Mouse (Mus musculus) liver, embryonic 12.5 days (tissue): ENCODE data around the gene Chil1. TPM values are rescaled to one million over a fixed set of nuclear protein-coding genes. Genes with fewer than 3 reads are reported as not detected.

Experiments
- ATAC-seq: fragments of 200-750 bp; cut with Nextera tagmentation; 2 replicates; pipeline ENCODE4 v1.8.0; 2017; ENCODE audit warnings: moderate number of reproducible peaks, mild to moderate bottlenecking, moderate library complexity
- H3K27ac ChIP-seq: fragments of 300-500 bp; sonication (generic); 2 replicates; pipeline ENCODE4 v1.5.1; 2016; ENCODE audit warnings: mild to moderate bottlenecking
- H3K27me3 ChIP-seq: fragments of 300-500 bp; sonication (generic); replicated peaks from 2 replicates; pipeline ENCODE4 v1.6.1; 2016; ENCODE audit warnings: mild to moderate bottlenecking, moderate library complexity
- H3K36me3 ChIP-seq: fragments of 300-500 bp; sonication (generic); 2 replicates; pipeline ENCODE4 v1.6.1; 2016; ENCODE audit warnings: mild to moderate bottlenecking, moderate library complexity
- H3K4me1 ChIP-seq: fragments of 300-500 bp; sonication (generic); 2 replicates; pipeline ENCODE4 v1.6.1; 2016
- H3K4me2 ChIP-seq: fragments of 300-500 bp; sonication (generic); 2 replicates; pipeline ENCODE4 v1.6.1; 2016; ENCODE audit warnings: mild to moderate bottlenecking, moderate library complexity
- H3K4me3 ChIP-seq: fragments of 300-500 bp; sonication (generic); 2 replicates; pipeline ENCODE4 v1.5.1; 2016; ENCODE audit warnings: mild to moderate bottlenecking, moderate library complexity
- H3K9ac ChIP-seq: fragments of 300-500 bp; sonication (generic); 2 replicates; pipeline ENCODE4 v1.6.1; 2016; ENCODE audit warnings: mild to moderate bottlenecking, moderate library complexity
- H3K9me3 ChIP-seq: fragments of 300-500 bp; sonication (generic); replicated peaks from 2 replicates; pipeline ENCODE4 v1.6.1; 2016; ENCODE audit warnings: mild to moderate bottlenecking, moderate library complexity
- WGBS: fragments of 180-500 bp; shearing (Covaris S2); methylation state at CpG from one replicate; pipeline ENCODE4 v1.1.7; 2016; ENCODE audit not compliant: insufficient replicate concordance; 5-methylcytosine and 5-hydroxymethylcytosine counted together
- polyA plus RNA-seq: library from polyadenylated mRNA; unstranded; fragments of >200 nt; fragmentation: Nextera tagmentation; extraction: Ambion mirVana; gene quantifications from 2 replicates; pipeline ENCODE4 v1.2.1, GENCODE M21; 2016

Gene Chil1
- polyA plus RNA-seq, 1 experiment from 2014 or later: 1.5 TPM

DNA sequence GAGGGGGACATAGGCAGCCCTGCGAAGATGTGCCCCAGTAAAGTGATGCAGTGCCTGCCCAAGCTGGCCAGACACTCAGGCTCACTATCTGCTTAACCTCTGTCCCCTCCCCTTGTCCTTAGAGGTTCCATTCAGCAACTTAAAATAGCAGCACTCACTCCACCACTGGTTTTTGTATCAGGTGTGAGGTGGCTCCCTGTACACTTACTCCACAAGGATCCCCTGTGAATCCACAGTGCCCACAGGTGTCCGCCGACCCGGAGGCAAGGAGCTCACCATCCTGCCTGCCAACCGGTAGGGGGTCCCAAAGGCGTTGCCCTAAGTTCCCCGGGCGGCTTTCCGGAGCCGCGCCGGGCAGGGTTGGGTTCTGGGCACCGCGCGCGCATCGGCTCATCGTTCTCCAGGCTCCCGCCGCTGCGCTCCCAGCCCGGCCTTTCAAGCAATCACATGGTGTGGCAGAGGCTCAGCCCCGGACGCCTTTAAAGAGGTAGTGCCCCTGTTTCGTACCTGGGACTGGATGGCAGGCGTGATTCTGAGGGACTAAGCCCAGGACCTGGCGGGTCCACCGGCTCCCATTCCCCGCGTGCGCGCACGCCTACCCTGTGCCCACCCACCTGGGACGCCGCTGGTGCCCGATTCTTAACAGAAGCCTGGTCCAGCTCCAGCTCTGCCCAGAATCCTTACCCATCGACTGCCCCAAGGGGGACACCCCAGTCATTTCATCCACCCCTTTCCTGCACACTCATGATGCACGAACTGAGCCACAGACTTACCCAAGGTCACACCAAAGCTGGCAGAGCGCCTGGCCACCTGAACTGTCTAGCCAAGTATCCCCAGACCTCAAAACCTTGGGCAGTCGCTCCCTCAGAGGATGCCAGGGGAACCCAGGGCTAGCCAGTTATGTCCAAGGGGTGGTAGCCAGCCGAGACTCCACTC is 52.7 kb downstream of the Chil1 start:
- Histone ChIP-seq H3K4me1 (peaks cover 19% of the 10 kb centered on the region; the same call in 1 of the 2 replicates), H3K36me3 (no peaks in the 10 kb centered on the region), H3K4me3 (peak overlapping the region; percentile 32), H3K27me3 (peaks cover 78% of the 10 kb centered on the region), H3K4me2 (peak overlapping the region; percentile 58), H3K9ac (no peak overlapping the region), H3K27ac (no peak overlapping the region), H3K9me3 (no peaks in the 10 kb centered on the region)
- ATAC-seq: no peak
- 3% methylated on average over 41 of the region's 41 CpGs for WGBS

GRCm38 (mm10) chr1:134235391-134235921 is 53.5 kb downstream of the Chil1 start, which contains the start of gene Adora1:
Gene Adora1, minus strand, starts transcription at chr1:134235431.
- Histone ChIP-seq H3K9ac (no peak within 1 kb of the TSS), H3K4me3 (peak within 1 kb of the TSS; percentile 32), H3K27ac (no peak within 1 kb of the TSS), H3K27me3 (peaks cover 80% of the 10 kb centered on the region), H3K4me2 (peak within 1 kb of the TSS; percentile 58), H3K9me3 (no peaks in the 10 kb centered on the region), H3K36me3 (no peaks in the 10 kb centered on the region), H3K4me1 (peaks cover 19% of the 10 kb centered on the region; the same call in 1 of the 2 replicates)
- no peak for ATAC-seq
- WGBS: 2% methylated on average over 32 of the region's 37 CpGs

DNA sequence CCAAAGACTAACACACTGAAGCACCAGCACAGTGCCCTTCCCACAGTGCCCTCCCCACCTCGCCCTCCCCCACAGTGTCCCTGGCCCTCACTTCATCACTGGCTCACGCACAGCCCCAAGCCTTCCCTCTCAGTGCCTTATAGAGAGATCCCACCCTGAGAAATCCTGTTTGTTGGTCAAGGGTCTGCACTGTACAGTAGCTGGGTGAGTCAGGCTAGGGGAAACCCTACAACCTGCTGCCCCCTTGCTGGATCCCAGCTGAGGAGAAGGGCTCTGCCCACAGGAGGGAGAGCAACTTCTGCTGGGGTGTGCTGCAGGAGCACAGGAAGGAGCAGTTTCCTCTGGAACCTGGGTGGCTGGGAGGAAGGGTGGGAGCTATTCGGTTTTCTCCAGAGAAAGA is 54.2 kb downstream of the Chil1 start:
- Histone ChIP-seq H3K36me3 (no peaks in the 10 kb centered on the region), H3K4me2 (no peak overlapping the region), H3K4me3 (no peak overlapping the region), H3K4me1 (peaks cover 19% of the 10 kb centered on the region; the same call in 1 of the 2 replicates), H3K9ac (no peak overlapping the region), H3K9me3 (no peaks in the 10 kb centered on the region), H3K27me3 (peaks cover 85% of the 10 kb centered on the region), H3K27ac (no peak overlapping the region)
- WGBS: 12% methylated on average over 3 of the region's 3 CpGs
- no peak for ATAC-seq

DNA sequence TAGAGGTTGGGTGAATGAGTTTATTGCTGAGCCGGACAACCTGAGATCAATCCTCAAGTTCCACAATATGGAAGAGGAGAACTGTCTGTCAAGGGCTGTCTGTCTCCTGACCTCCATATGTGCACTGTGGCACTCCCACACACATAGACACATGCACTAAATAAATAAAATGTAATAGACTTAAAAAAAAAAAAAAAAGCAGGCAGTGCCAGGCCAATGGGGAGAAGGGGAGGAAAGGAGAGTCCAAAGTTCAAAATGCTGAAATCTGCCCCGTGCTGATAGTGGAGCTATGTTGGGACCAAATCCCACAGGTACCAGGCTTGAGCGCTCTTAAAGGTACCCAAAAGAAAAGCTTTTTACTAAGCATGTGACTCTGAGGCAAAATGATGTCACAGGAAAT is 55.5 kb downstream of the Chil1 start:
- H3K4me2 ChIP-seq: no peak overlapping the region
- H3K4me3 ChIP-seq: no peak overlapping the region
- peaks cover 94% of the 10 kb centered on the region for H3K27me3 ChIP-seq
- no peak; the same call in 1 of the 2 replicates for ATAC-seq
- no peaks in the 10 kb centered on the region for H3K9me3 ChIP-seq
- no peaks in the 10 kb centered on the region for H3K36me3 ChIP-seq
- no peak overlapping the region for H3K27ac ChIP-seq
- H3K9ac ChIP-seq: no peak overlapping the region
- 54% methylated on average over 3 of the region's 3 CpGs for WGBS
- peaks cover 23% of the 10 kb centered on the region; the same call in 1 of the 2 replicates for H3K4me1 ChIP-seq

Other genes with a start within 250 kb of the Chil1 start
- gene Fmod, start 144.9 kb upstream of the Chil1 start, polyA plus RNA-seq: 2.6 and 3.1 TPM in 2 replicates
- gene Btg2, start 103.1 kb upstream of the Chil1 start, polyA plus RNA-seq: 78.2 and 80.8 TPM in 2 replicates
- 0.07 and 0.12 TPM in 2 replicates for gene Chit1, start 70.9 kb upstream of the Chil1 start, polyA plus RNA-seq
- 0.37 and 1.1 TPM in 2 replicates for gene Mybph, start 11.3 kb downstream of the Chil1 start, polyA plus RNA-seq
- gene Adora1, start 53.3 kb downstream of the Chil1 start, polyA plus RNA-seq: 0.06 and 0.16 TPM in 2 replicates
- 1.1 and 4.9 TPM in 2 replicates for gene Myog, start 107.8 kb downstream of the Chil1 start, polyA plus RNA-seq
- 1.5 TPM in 2 replicates for gene Ppfia4, start 150.8 kb downstream of the Chil1 start, polyA plus RNA-seq
- gene Tmem183a, start 179.8 kb downstream of the Chil1 start, polyA plus RNA-seq: 62.9 and 69.7 TPM in 2 replicates
- not detected in 2 replicates for gene 4933406M09Rik, start 203.8 kb downstream of the Chil1 start, polyA plus RNA-seq
- gene Cyb5r1, start 223.4 kb downstream of the Chil1 start, polyA plus RNA-seq: 23.0 and 24.8 TPM in 2 replicates
- gene Adipor1, start 233.2 kb downstream of the Chil1 start, polyA plus RNA-seq: 113 and 114 TPM in 2 replicates